Mouse (Mus musculus) heart, embryonic 13.5 days (tissue): ENCODE results near the gene St6galnac3. TPM values are rescaled to one million over a fixed set of nuclear protein-coding genes. Genes with fewer than 3 reads are reported as not detected.

Experiments used
- ATAC-seq: fragments of 200-750 bp; cut with Nextera tagmentation; 2 replicates; pipeline ENCODE4 v1.8.0; 2017; ENCODE audit warnings: moderate TSS enrichment; ENCODE audit not compliant: insufficient number of reproducible peaks, low FRiP score, low TSS enrichment; ENCODE audit errors: extremely low read depth
- H3K27ac ChIP-seq: fragments of 300-500 bp; sonication (generic); replicated peaks from 2 replicates; pipeline ENCODE4 v1.5.1; 2015; ENCODE audit warnings: moderate library complexity, mild to moderate bottlenecking, inconsistent platforms
- H3K27me3 ChIP-seq: fragments of 300-500 bp; sonication (generic); replicated peaks from 2 replicates; pipeline ENCODE4 v1.6.1; 2015; ENCODE audit warnings: mild to moderate bottlenecking, inconsistent platforms
- H3K36me3 ChIP-seq: fragments of 300-500 bp; sonication (generic); 2 replicates; pipeline ENCODE4 v1.6.1; 2015; ENCODE audit warnings: mild to moderate bottlenecking, inconsistent platforms
- H3K4me1 ChIP-seq: fragments of 300-500 bp; sonication (generic); 2 replicates; pipeline ENCODE4 v1.6.1; 2015; ENCODE audit warnings: inconsistent platforms
- H3K4me2 ChIP-seq: fragments of 300-500 bp; sonication (generic); 2 replicates; pipeline ENCODE4 v1.6.1; 2015; ENCODE audit warnings: inconsistent platforms, mild to moderate bottlenecking, moderate library complexity
- H3K4me3 ChIP-seq: fragments of 300-500 bp; sonication (generic); 2 replicates; pipeline ENCODE4 v1.5.1; 2015; ENCODE audit warnings: moderate library complexity, mild to moderate bottlenecking, inconsistent platforms
- H3K9ac ChIP-seq: fragments of 300-500 bp; sonication (generic); 2 replicates; pipeline ENCODE4 v1.6.1; 2015; ENCODE audit warnings: inconsistent platforms, mild to moderate bottlenecking, moderate library complexity
- H3K9me3 ChIP-seq: fragments of 300-500 bp; sonication (generic); 2 replicates; pipeline ENCODE4 v1.6.1; 2016; ENCODE audit warnings: inconsistent platforms
- WGBS: fragments of 180-500 bp; shearing (Covaris S2); methylation state at CpG from one replicate; pipeline ENCODE4 v1.1.7; 2015; ENCODE audit warnings: mixed read lengths; 5-methylcytosine and 5-hydroxymethylcytosine counted together
- polyA plus RNA-seq: library from polyadenylated mRNA; unstranded; fragments of >200 nt; fragmentation: Nextera tagmentation; extraction: Ambion mirVana; gene quantifications from 2 replicates; pipeline ENCODE4 v1.2.1, GENCODE M21; 2015

The St6galnac3 gene
- polyA plus RNA-seq, 1 experiment from 2014 or later = 21.7 TPM

GRCm38 (mm10) chr3:153198514-153198913 is 526.5 kb downstream of the St6galnac3 start:
- no peaks in the 10 kb centered on the region for H3K27me3 ChIP-seq
- H3K4me2 ChIP-seq = no peak overlapping the region
- no peak overlapping the region for H3K27ac ChIP-seq
- no peak overlapping the region for H3K4me3 ChIP-seq
- no peaks in the 10 kb centered on the region for H3K9me3 ChIP-seq
- no peaks in the 10 kb centered on the region for H3K36me3 ChIP-seq
- WGBS = 78% methylated on average over 4 of the region's 4 CpGs
- no peak overlapping the region for H3K9ac ChIP-seq
- ATAC-seq = no peak
- H3K4me1 ChIP-seq = no peaks in the 10 kb centered on the region; the same call in 1 of the 2 replicates

- WGBS = 78% methylated on average over 7 of the region's 7 CpGs
- H3K9me3 ChIP-seq = no peaks in the 10 kb centered on the region
- no peak overlapping the region for H3K4me2 ChIP-seq
- no peak overlapping the region for H3K9ac ChIP-seq
- H3K27me3 ChIP-seq = no peaks in the 10 kb centered on the region
- no peak overlapping the region for H3K4me3 ChIP-seq
- no peaks in the 10 kb centered on the region for H3K36me3 ChIP-seq
- ATAC-seq = no peak
- no peak overlapping the region for H3K27ac ChIP-seq
- no peaks in the 10 kb centered on the region for H3K4me1 ChIP-seq
These were observed 531.9 kb downstream of the St6galnac3 start for GRCm38 (mm10) chr3:153193025-153193424.

- Histone ChIP-seq H3K36me3 (no peaks in the 10 kb centered on the region), H3K27me3 (no peaks in the 10 kb centered on the region), H3K4me3 (no peak overlapping the region), H3K4me1 (no peaks in the 10 kb centered on the region), H3K9ac (no peak overlapping the region), H3K4me2 (no peak overlapping the region), H3K9me3 (no peaks in the 10 kb centered on the region), H3K27ac (no peak overlapping the region)
- ATAC-seq = no peak
- WGBS = 67% methylated on average over 2 of the region's 2 CpGs
These were observed 534.2 kb downstream of the St6galnac3 start for GRCm38 (mm10) chr3:153190742-153191141.

- Histone ChIP-seq H3K4me2 (no peak overlapping the region), H3K36me3 (no peaks in the 10 kb centered on the region), H3K27me3 (no peaks in the 10 kb centered on the region), H3K4me3 (no peak overlapping the region), H3K4me1 (no peaks in the 10 kb centered on the region), H3K27ac (no peak overlapping the region), H3K9ac (no peak overlapping the region), H3K9me3 (no peaks in the 10 kb centered on the region)
- no peak for ATAC-seq
- WGBS = 80% methylated on average over 6 of the region's 6 CpGs
These were observed 535.1 kb downstream of the St6galnac3 start for GRCm38 (mm10) chr3:153189685-153190467.

- no peak for ATAC-seq
- H3K27ac ChIP-seq = no peak overlapping the region
- WGBS = 82% methylated on average over 2 of the region's 2 CpGs
These were observed 536.8 kb downstream of the St6galnac3 start for GRCm38 (mm10) chr3:153188224-153188623.

GRCm38 (mm10) chr3:153185117-153185516 is 539.9 kb downstream of the St6galnac3 start:
- WGBS = 58% methylated on average over 3 of the region's 3 CpGs
- H3K36me3 ChIP-seq = no peaks in the 10 kb centered on the region
- no peak overlapping the region for H3K4me3 ChIP-seq

More at GRCm38 (mm10) chr3:153188224-153188623, 536.8 kb downstream of the St6galnac3 start:
- no peaks in the 10 kb centered on the region for H3K9me3 ChIP-seq
- no peaks in the 10 kb centered on the region for H3K27me3 ChIP-seq
- H3K9ac ChIP-seq = no peak overlapping the region
- H3K4me3 ChIP-seq = no peak overlapping the region
- H3K36me3 ChIP-seq = no peaks in the 10 kb centered on the region
- no peak overlapping the region for H3K4me2 ChIP-seq
- H3K4me1 ChIP-seq = no peaks in the 10 kb centered on the region

DNA sequence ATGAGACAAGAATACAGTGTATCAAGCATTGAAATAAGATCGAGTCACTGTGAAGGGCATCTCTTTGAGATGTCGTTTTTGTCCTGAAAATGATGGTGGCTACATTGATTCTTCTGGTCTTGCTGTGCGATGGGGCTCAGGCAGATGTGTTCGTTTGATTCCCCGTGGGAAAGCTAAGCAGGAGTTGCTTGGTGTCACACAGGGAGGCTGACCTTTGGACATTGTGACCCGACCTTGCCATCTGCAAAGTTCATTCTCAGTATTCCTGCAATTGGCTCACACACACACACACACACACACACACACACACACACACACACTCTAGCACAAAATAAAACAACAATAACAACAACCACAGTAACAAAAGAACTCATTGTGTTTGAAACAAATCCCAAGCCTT is 543.7 kb downstream of the St6galnac3 start:
- no peaks in the 10 kb centered on the region for H3K4me1 ChIP-seq
- H3K27me3 ChIP-seq = no peaks in the 10 kb centered on the region
- no peak overlapping the region for H3K9ac ChIP-seq
- H3K36me3 ChIP-seq = no peaks in the 10 kb centered on the region
- no peaks in the 10 kb centered on the region for H3K9me3 ChIP-seq
- no peak for ATAC-seq
- H3K4me3 ChIP-seq = no peak overlapping the region
- 68% methylated on average over 6 of the region's 6 CpGs for WGBS
- H3K27ac ChIP-seq = no peak overlapping the region
- H3K4me2 ChIP-seq = no peak overlapping the region

More at GRCm38 (mm10) chr3:153185117-153185516, 539.9 kb downstream of the St6galnac3 start:
- no peak overlapping the region for H3K9ac ChIP-seq
- H3K4me1 ChIP-seq = no peaks in the 10 kb centered on the region
- H3K27ac ChIP-seq = no peak overlapping the region
- no peak for ATAC-seq
- no peaks in the 10 kb centered on the region for H3K9me3 ChIP-seq
- H3K4me2 ChIP-seq = no peak overlapping the region
- no peaks in the 10 kb centered on the region for H3K27me3 ChIP-seq

DNA sequence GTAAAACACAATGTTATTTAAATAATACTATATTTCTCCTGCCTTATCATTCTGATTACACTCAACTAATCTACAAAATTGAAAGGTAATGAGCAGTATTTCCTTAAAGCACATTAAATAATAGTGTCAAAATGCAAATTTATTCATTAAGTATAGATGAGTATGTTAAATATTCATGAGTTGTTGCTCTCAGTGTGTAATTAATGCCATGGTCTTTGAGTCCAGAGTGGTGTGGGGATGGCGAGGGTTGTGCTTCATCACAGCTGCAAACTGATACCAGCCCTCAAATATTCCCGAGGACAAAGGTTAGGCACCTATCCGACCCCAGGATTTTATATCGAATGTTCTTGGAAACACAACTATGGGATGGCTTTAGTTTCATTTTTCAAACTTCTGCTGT is 548.2 kb downstream of the St6galnac3 start:
- no peak for ATAC-seq
- Histone ChIP-seq H3K4me1 (no peaks in the 10 kb centered on the region), H3K4me3 (no peak overlapping the region), H3K9ac (no peak overlapping the region), H3K4me2 (no peak overlapping the region), H3K27me3 (no peaks in the 10 kb centered on the region), H3K36me3 (no peaks in the 10 kb centered on the region), H3K9me3 (no peaks in the 10 kb centered on the region), H3K27ac (no peak overlapping the region)
- 75% methylated on average over 4 of the region's 4 CpGs for WGBS

DNA sequence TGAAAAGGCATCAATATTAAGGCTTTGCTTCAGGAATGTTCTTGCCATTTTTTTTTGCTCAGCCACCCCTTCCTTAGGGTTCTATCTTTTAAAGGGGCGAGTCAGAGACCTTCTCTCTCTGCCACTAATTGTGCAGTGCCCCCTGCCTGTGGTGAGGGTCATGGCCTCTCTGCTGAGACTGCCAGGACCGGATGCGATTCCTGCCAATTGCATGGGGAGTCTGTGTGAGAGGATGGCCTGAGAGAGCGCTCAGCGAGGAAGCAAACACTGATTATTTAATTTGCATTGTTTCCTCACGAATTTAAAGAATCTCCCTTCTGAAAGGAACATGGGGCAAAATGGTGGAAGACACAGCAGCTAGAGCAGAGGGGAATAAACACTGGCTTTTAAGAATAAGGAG is 548.6 kb downstream of the St6galnac3 start:
- no peak overlapping the region for H3K9ac ChIP-seq
- no peaks in the 10 kb centered on the region for H3K9me3 ChIP-seq
- H3K36me3 ChIP-seq = no peaks in the 10 kb centered on the region
- H3K4me2 ChIP-seq = no peak overlapping the region
- H3K4me1 ChIP-seq = no peaks in the 10 kb centered on the region
- no peak overlapping the region for H3K4me3 ChIP-seq
- H3K27ac ChIP-seq = no peak overlapping the region
- 59% methylated on average over 6 of the region's 6 CpGs for WGBS
- H3K27me3 ChIP-seq = no peaks in the 10 kb centered on the region
- no peak for ATAC-seq

DNA sequence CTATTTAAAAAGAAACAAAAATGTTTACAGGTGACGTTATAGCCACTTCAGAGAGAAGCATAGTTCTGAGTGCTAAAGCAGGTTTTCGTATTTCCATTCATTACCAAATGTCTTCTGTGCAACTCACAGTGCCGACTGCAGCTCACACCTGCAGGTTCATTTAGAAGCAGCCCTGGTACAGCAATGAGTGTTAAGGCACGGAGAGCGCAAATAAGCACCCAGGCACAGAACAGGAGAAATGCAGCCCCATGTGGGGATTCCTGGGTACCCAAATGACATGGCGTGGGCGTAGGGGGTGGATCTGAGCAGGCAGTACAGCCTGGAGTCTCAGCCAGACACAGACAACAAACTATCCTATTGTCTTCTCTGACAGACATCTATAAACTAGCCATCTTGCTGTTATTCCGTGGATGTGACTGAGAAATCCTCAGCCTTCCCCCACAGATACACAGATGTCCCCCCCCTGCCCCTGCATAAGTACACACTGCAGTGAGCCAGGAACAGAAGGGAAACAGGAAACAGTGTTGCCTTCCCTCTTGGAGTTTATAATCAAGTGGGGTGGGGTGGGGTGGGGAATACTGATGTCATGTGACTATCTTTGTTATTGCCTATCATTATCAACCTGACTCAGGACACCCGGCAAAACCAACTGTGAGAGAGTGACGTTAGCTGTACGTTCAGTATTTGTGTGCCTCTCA is 550.5 kb downstream of the St6galnac3 start:
- no peaks in the 10 kb centered on the region for H3K9me3 ChIP-seq
- no peak for ATAC-seq
- H3K36me3 ChIP-seq = no peaks in the 10 kb centered on the region
- H3K4me1 ChIP-seq = no peaks in the 10 kb centered on the region
- no peak overlapping the region for H3K9ac ChIP-seq
- H3K27me3 ChIP-seq = no peaks in the 10 kb centered on the region
- WGBS = 69% methylated on average over 11 of the region's 11 CpGs
- no peak overlapping the region for H3K27ac ChIP-seq
- H3K4me2 ChIP-seq = no peak overlapping the region
- H3K4me3 ChIP-seq = no peak overlapping the region

GRCm38 (mm10) chr3:153173567-153173966 is 551.4 kb downstream of the St6galnac3 start:
- Histone ChIP-seq H3K27me3 (no peaks in the 10 kb centered on the region), H3K4me1 (no peaks in the 10 kb centered on the region), H3K9me3 (no peaks in the 10 kb centered on the region), H3K27ac (no peak overlapping the region), H3K4me3 (no peak overlapping the region), H3K4me2 (no peak overlapping the region), H3K9ac (no peak overlapping the region), H3K36me3 (no peaks in the 10 kb centered on the region)
- 77% methylated on average over 2 of the region's 2 CpGs for WGBS
- no peak for ATAC-seq

DNA sequence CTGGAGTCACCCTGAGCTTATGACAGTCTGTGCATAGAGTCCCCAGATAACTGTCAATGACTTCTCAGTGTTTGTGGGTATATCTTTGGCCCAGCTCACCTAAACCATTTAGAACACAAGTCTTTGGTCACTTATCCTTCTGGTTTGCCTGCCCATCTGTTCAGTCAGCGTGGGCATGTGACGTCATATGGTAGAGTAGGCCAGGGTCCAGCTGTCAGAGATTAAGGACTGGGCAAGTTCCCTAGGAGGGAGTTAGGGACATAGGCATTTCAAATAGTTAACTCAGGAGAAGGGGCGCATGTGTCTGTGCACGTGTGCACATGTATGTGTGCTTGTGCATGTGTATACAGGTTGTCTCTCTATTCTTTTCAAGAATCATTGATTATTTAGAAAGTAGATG is 554.8 kb downstream of the St6galnac3 start:
- H3K4me2 ChIP-seq = no peak overlapping the region
- no peak for ATAC-seq
- H3K9ac ChIP-seq = no peak overlapping the region
- 78% methylated on average over 4 of the region's 4 CpGs for WGBS
- H3K27me3 ChIP-seq = no peaks in the 10 kb centered on the region
- no peak overlapping the region for H3K27ac ChIP-seq
- no peak overlapping the region for H3K4me3 ChIP-seq
- H3K4me1 ChIP-seq = no peaks in the 10 kb centered on the region
- H3K9me3 ChIP-seq = no peaks in the 10 kb centered on the region
- no peaks in the 10 kb centered on the region for H3K36me3 ChIP-seq
